Mouse (Mus musculus): ENCODE results near the gene Gria4.

GRCm38 (mm10) chr9:4442908-4443307, 353.1 kb downstream of the Gria4 start:
- TF ChIP-seq CTCF (IDR thresholded peaks at IDR 0.05; ENCODE audit: extremely low read depth, insufficient read depth, low read length), result peak; percentile 29; the same call in 1 of the 2 replicates
- TF ChIP-seq POLR2A (IDR thresholded peaks at IDR 0.05; ENCODE audit: extremely low read depth, insufficient read depth, low read length), result no peak

Data from cortical plate, adult 2 months (tissue).